Mouse (Mus musculus) mature B cell (primary cell): ENCODE data around the gene Nabp2.

Experiments used
- in situ Hi-C: fragments of 300-500 bp; cut with MboI; formaldehyde crosslinking; loops from 2 replicates; pipeline ENCODE4 v1.14.3; 2019

The Nabp2 gene

GRCm38 (mm10) chr10:128429454-128429853 is 18.2 kb upstream of the Nabp2 start:
- in situ Hi-C loops, result no loop called here

- in situ Hi-C loops, result no loop called here
These were observed 17.8 kb upstream of the Nabp2 start for GRCm38 (mm10) chr10:128429052-128429451.

- in situ Hi-C loops, result no loop called here
These were observed 14.0 kb upstream of the Nabp2 start for GRCm38 (mm10) chr10:128425260-128425659.

- in situ Hi-C loops, result no loop called here
These were observed 13.3 kb upstream of the Nabp2 start for GRCm38 (mm10) chr10:128424604-128425003.

- in situ Hi-C loops, result no loop called here
These were observed 11.1 kb upstream of the Nabp2 start for GRCm38 (mm10) chr10:128422426-128422825.

- in situ Hi-C loops, result no loop called here
These were observed 3.6 kb upstream of the Nabp2 start for GRCm38 (mm10) chr10:128414848-128415247.

GRCm38 (mm10) chr10:128413076-128413475 is 1.8 kb upstream of the Nabp2 start:
- in situ Hi-C loops, result no loop called here

- in situ Hi-C loops, result no loop called here
These were observed 1.3 kb upstream of the Nabp2 start for GRCm38 (mm10) chr10:128412558-128412957.

GRCm38 (mm10) chr10:128412055-128412381 is 726 bp upstream of the Nabp2 start:
- in situ Hi-C loops, result no loop called here

- in situ Hi-C loops, result no loop called here
These were observed 789 bp downstream of the Nabp2 start for GRCm38 (mm10) chr10:128410560-128410845.

GRCm38 (mm10) chr10:128409692-128410559 is 1.4 kb downstream of the Nabp2 start:
- in situ Hi-C loops, result loop anchor here (5.0 kb wide), 1 partner anchor 32 kb away; no protein-coding TSS in a partner anchor

GRCm38 (mm10) chr10:128408591-128409535 is 2.4 kb downstream of the Nabp2 start:
- in situ Hi-C loops, result loop anchor here (5.0 kb wide), 1 partner anchor 33 kb away; no protein-coding TSS in a partner anchor

GRCm38 (mm10) chr10:128403931-128404330 is 7.4 kb downstream of the Nabp2 start:
- in situ Hi-C loops, result no loop called here

GRCm38 (mm10) chr10:128401638-128402037 is 9.7 kb downstream of the Nabp2 start:
- in situ Hi-C loops, result no loop called here

- in situ Hi-C loops, result no loop called here
These were observed 10.2 kb downstream of the Nabp2 start, which contains the start of gene Slc39a5 for GRCm38 (mm10) chr10:128401056-128401455. TSS of gene Slc39a5 (minus strand) at chr10:128401229.

GRCm38 (mm10) chr10:128400338-128400737 is 11.0 kb downstream of the Nabp2 start:
- in situ Hi-C loops, result no loop called here

- in situ Hi-C loops, result no loop called here
These were observed 13.8 kb downstream of the Nabp2 start for GRCm38 (mm10) chr10:128397466-128397865.

GRCm38 (mm10) chr10:128396716-128397264 is 14.5 kb downstream of the Nabp2 start:
- in situ Hi-C loops, result no loop called here

- in situ Hi-C loops, result no loop called here
These were observed 15.1 kb downstream of the Nabp2 start for GRCm38 (mm10) chr10:128396017-128396673.

- in situ Hi-C loops, result no loop called here
These were observed 19.4 kb downstream of the Nabp2 start for GRCm38 (mm10) chr10:128391850-128392249.

- in situ Hi-C loops, result no loop called here
These were observed 20.9 kb downstream of the Nabp2 start for GRCm38 (mm10) chr10:128390366-128390765.

GRCm38 (mm10) chr10:128389570-128389969 is 21.7 kb downstream of the Nabp2 start:
- in situ Hi-C loops, result no loop called here
